Mouse (Mus musculus) heart, postnatal 10 days (tissue): ENCODE measurements around the gene Timm22. TPM values are rescaled to one million over a fixed set of nuclear protein-coding genes. Genes with fewer than 3 reads are reported as not detected.

Source experiments
- total RNA-seq, 2 experiments: library from RNA; stranded (reverse); gene quantifications; 2 replicates each; pipeline ENCODE4 v1.2.3; 2021

Gene Timm22
- total RNA-seq, 2 experiments from 2014 or later: 43.4 to 51.7 TPM

Other genes with a start within 250 kb of the Timm22 start
- 10 to 100 TPM; 31.0 to 32.7 TPM for gene Vps53, start 227.3 kb upstream of the Timm22 start, total RNA-seq
- 1 to 10 TPM; 8.0 to 8.3 TPM for gene Fam57a, start 227.3 kb upstream of the Timm22 start, total RNA-seq
- gene Dbil5, start 189.3 kb upstream of the Timm22 start, total RNA-seq: under 1 TPM in 1 of 2 experiments, not detected in 1; 0.50 TPM
- 1 to 10 TPM; 3.1 to 5.9 TPM for gene Gemin4, start 189.3 kb upstream of the Timm22 start, total RNA-seq
- 10 to 100 TPM; 17.4 to 19.2 TPM for gene Mrm3, start 163.2 kb upstream of the Timm22 start, total RNA-seq
- 10 to 100 TPM; 51.3 to 53.7 TPM for gene Glod4, start 163.2 kb upstream of the Timm22 start, total RNA-seq
- gene Nxn, start 7.8 kb upstream of the Timm22 start, total RNA-seq: 10 to 100 TPM; 15.7 to 17.4 TPM
- gene Abr, start 215.4 kb downstream of the Timm22 start, total RNA-seq: 10 to 100 TPM; 33.9 to 41.2 TPM